8 mouse cellular contexts compared by ENCODE assay signal in the genomic region with DNA sequence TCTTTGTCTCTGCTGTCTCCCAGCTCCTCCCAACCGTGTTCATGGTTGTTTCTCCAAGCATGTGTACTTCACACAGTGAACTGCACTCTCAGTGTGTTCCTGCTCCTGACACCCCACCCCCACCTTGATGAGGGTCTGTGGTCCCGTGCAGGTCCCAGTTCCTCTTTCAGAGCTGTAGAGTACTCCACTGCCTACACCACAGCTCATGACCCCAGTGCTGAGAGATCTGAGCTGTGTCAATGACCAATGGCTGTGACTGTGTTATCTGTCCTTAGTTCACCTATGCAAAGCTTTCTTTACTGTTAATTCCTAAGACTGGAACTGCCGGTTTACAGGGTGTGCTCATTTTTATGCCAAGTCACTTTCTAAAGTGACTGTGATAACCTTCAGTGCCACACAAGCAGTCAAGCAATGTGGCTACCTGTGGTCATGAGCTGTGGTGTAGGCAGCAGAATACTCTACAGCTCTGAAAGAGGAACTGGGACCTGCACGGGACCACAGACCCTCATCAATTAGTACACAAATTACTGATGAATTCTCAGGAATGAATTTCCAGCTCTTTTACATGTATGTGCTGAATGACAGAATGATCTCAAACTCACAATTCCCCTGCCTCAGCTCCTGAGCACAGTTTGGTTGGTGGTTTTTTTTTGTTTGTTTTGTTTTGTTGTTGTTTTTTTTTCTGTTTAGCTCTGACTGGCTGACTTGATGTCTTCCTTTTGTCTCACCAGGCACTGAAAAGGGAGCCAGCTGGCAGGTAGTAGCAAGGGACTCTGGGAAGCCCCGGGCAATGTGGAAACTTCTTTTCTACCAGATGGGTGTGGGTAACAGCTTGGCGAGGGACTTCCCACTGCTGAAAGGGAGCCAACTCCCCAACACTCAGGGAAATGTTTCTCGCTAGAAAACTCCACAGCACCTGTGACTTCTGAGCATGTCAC. TPM values are rescaled to one million over a fixed set of nuclear protein-coding genes. Genes with fewer than 3 reads are reported as not detected.
DNase-seq lines count a peak whose midpoint lies in the region; ATAC-seq lines count a peak whose summit lies in the region.

No protein-coding gene starts in this region.

- H3K4me2 ChIP-seq in embryonic facial prominence, embryonic 14.5 days (ENCODE audit: low read depth, low read length): no peak overlapping the region
- H3K4me2 ChIP-seq in neural tube, embryonic 14.5 days (ENCODE audit: low read depth, low read length): no peak overlapping the region

- H3K4me1 ChIP-seq in embryonic facial prominence, embryonic 14.5 days (ENCODE audit: control insufficient read depth, insufficient read depth, low read length): no peaks in the 10 kb centered on the region
- peaks cover 5% of the 10 kb centered on the region for H3K4me1 ChIP-seq in embryonic facial prominence, embryonic 10.5 days
- H3K4me1 ChIP-seq in neural tube, embryonic 14.5 days (ENCODE audit: control insufficient read depth, insufficient read depth, low read length): no peaks in the 10 kb centered on the region; the same call in 1 of the 2 replicates

- peaks cover 4% of the 10 kb centered on the region; the same call in 1 of the 2 replicates for H3K9me3 ChIP-seq in embryonic facial prominence, embryonic 14.5 days (ENCODE audit: control insufficient read depth, low read length)
- H3K9me3 ChIP-seq in embryonic facial prominence, embryonic 10.5 days: peaks cover 5% of the 10 kb centered on the region; the same call in 1 of the 2 replicates
- no peaks in the 10 kb centered on the region for H3K9me3 ChIP-seq in neural tube, embryonic 14.5 days (ENCODE audit: control insufficient read depth, low read length)

- ATAC-seq in embryonic facial prominence, embryonic 14.5 days (ENCODE audit: low read depth): no peak
- ATAC-seq in neural tube, embryonic 14.5 days (ENCODE audit: low read depth): no peak

- peaks cover 65% of the 10 kb centered on the region for H3K36me3 ChIP-seq in embryonic facial prominence, embryonic 14.5 days (ENCODE audit: control insufficient read depth, insufficient read depth, low read length)
- peaks cover 20% of the 10 kb centered on the region for H3K36me3 ChIP-seq in embryonic facial prominence, embryonic 10.5 days (replicated peaks)
- H3K36me3 ChIP-seq in neural tube, embryonic 14.5 days (ENCODE audit: control insufficient read depth, insufficient read depth, low read length): peaks cover 17% of the 10 kb centered on the region

- no peak overlapping the region for H3K27ac ChIP-seq in embryonic facial prominence, embryonic 14.5 days (replicated peaks; ENCODE audit: low read depth, low read length)
- H3K27ac ChIP-seq in embryonic facial prominence, embryonic 10.5 days (replicated peaks): no peak overlapping the region
- peak overlapping the region; percentile 40; the same call in 1 of the 2 replicates for H3K27ac ChIP-seq in neural tube, embryonic 14.5 days (ENCODE audit: low read depth, low read length)

- H3K27me3 ChIP-seq in embryonic facial prominence, embryonic 14.5 days (replicated peaks; ENCODE audit: control insufficient read depth, insufficient read depth, low read length): no peaks in the 10 kb centered on the region
- H3K27me3 ChIP-seq in embryonic facial prominence, embryonic 10.5 days (replicated peaks; ENCODE audit: low read depth, poor library complexity, severe bottlenecking): peaks cover 6% of the 10 kb centered on the region; the same call in 1 of the 2 replicates
- no peaks in the 10 kb centered on the region for H3K27me3 ChIP-seq in neural tube, embryonic 14.5 days (ENCODE audit: control insufficient read depth, insufficient read depth, low read length)

- 74% methylated on average over 7 of the region's 7 CpGs for WGBS in embryonic facial prominence, embryonic 14.5 days
- WGBS in embryonic facial prominence, embryonic 10.5 days: 80% methylated on average over 7 of the region's 7 CpGs
- WGBS in neural tube, embryonic 14.5 days: 52% methylated on average over 7 of the region's 7 CpGs

- no peak overlapping the region for H3K9ac ChIP-seq in embryonic facial prominence, embryonic 14.5 days (ENCODE audit: low read depth, low read length)
- no peak overlapping the region for H3K9ac ChIP-seq in neural tube, embryonic 14.5 days (replicated peaks; ENCODE audit: low read depth, low read length)

- peak; percentile 50 for DNase-seq in embryonic facial prominence, embryonic 14.5 days (ENCODE audit: low spot score)
- no peak for DNase-seq in embryonic facial prominence, embryonic 10.5 days (ENCODE audit: low spot score)
- no peak for DNase-seq in neural tube, embryonic 10.5 days (ENCODE audit: extremely low spot score, low spot score)
- DNase-seq in left cerebral cortex, postnatal 4 days: peak; percentile 83
- peak; percentile 55 for DNase-seq in thymus, postnatal 4 days
- no peak for DNase-seq in testis, postnatal 10 days (ENCODE audit: low spot score)
- no peak for DNase-seq in kidney, postnatal 25 days

- intact Hi-C loops in left cerebral cortex, postnatal 4 days (cut with DNase I): no loop called here

- no peak overlapping the region for H3K4me3 ChIP-seq in embryonic facial prominence, embryonic 14.5 days (ENCODE audit: low read depth, low read length)
- no peak overlapping the region for H3K4me3 ChIP-seq in embryonic facial prominence, embryonic 10.5 days
- no peak overlapping the region for H3K4me3 ChIP-seq in neural tube, embryonic 14.5 days (ENCODE audit: low read depth, low read length)

RNA-seq across cellular contexts. Expression of gene Stat5a, which starts 38.4 kb away (rescaled TPM):
- polyA plus RNA-seq in embryonic facial prominence, embryonic 14.5 days (2014; fragmentation: Nextera tagmentation; extraction: Ambion mirVana): 8.2 and 9.2 TPM in 2 replicates
- polyA plus RNA-seq in embryonic facial prominence, embryonic 10.5 days (2016; fragmentation: Nextera tagmentation; extraction: Ambion mirVana): 1.7 and 1.9 TPM in 2 replicates
- polyA plus RNA-seq in neural tube, embryonic 14.5 days (2014; fragmentation: Nextera tagmentation; extraction: Ambion mirVana): 1.3 and 1.8 TPM in 2 replicates
- 1 to 10 TPM in 1 of 2 experiments, under 1 TPM in 1; 0.98 to 1.2 TPM for total RNA-seq in left cerebral cortex, postnatal 4 days (2021)

RNA-seq across cellular contexts. Expression of gene Stat3, which starts 41.8 kb away (rescaled TPM):
- 71.4 and 82.9 TPM in 2 replicates for polyA plus RNA-seq in embryonic facial prominence, embryonic 14.5 days (2014; fragmentation: Nextera tagmentation; extraction: Ambion mirVana)
- polyA plus RNA-seq in embryonic facial prominence, embryonic 10.5 days (2016; fragmentation: Nextera tagmentation; extraction: Ambion mirVana): 22.5 and 22.8 TPM in 2 replicates
- polyA plus RNA-seq in neural tube, embryonic 14.5 days (2014; fragmentation: Nextera tagmentation; extraction: Ambion mirVana): 45.6 and 77.7 TPM in 2 replicates
- total RNA-seq in left cerebral cortex, postnatal 4 days (2021): 10 to 100 TPM; 32.4 to 36.7 TPM

RNA-seq across cellular contexts. Expression of gene Stat5b, which starts 47.0 kb away (rescaled TPM):
- polyA plus RNA-seq in embryonic facial prominence, embryonic 14.5 days (2014; fragmentation: Nextera tagmentation; extraction: Ambion mirVana): 24.5 and 27.6 TPM in 2 replicates
- polyA plus RNA-seq in embryonic facial prominence, embryonic 10.5 days (2016; fragmentation: Nextera tagmentation; extraction: Ambion mirVana): 14.4 and 14.9 TPM in 2 replicates
- 17.3 and 19.7 TPM in 2 replicates for polyA plus RNA-seq in neural tube, embryonic 14.5 days (2014; fragmentation: Nextera tagmentation; extraction: Ambion mirVana)
- 10 to 100 TPM in 1 of 2 experiments, 1 to 10 TPM in 1; 9.6 to 11.8 TPM for total RNA-seq in left cerebral cortex, postnatal 4 days (2021)

Comparison
In these comparisons a context has a peak if more than half of its experiments do, and no peak if none do; other contexts are left out.
1. DNase-seq: peak in embryonic facial prominence, embryonic 14.5 days (single experiment), left cerebral cortex, postnatal 4 days (single experiment) and thymus, postnatal 4 days (single experiment); none in embryonic facial prominence, embryonic 10.5 days (single experiment), neural tube, embryonic 10.5 days (single experiment), testis, postnatal 10 days (single experiment) and kidney, postnatal 25 days (0 of 2).